Mouse (Mus musculus): ENCODE measurements at regions not wholly inside any gene's neighbourhood (a gene's known extent, or its start where the extent isn't known, plus 50 kb on each side); places are given as distances from the start of the nearest gene placed in this dataset.

DNA sequence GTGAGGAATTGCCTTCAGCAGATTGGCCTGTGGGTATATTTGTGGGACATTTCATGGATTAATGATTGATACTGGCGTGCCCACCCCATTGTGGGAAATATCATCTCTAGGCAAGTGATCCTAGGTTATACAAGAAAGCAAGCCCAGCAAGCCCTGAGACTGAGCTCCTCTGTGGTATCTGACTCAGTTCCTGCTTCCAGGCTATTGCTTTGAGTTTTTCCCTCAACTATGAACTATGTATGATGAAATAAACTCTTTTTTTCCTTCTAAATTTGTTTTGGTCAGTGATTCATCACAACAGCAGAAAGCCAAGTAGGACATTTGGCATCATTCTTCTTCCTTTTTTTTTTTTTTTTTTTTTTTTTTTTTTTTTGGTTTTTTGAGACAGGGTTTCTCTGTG is 119.8 kb downstream of the Tbr1 start:
- DNase-seq, result no peak
- intact Hi-C loops (cut with DNase I), result no loop called here
- H3K27ac ChIP-seq, result no peak overlapping the region
- TF ChIP-seq CTCF (IDR thresholded peaks at IDR 0.05), result no peak
- no peak overlapping the region for H3K4me3 ChIP-seq

- TF ChIP-seq CTCF (IDR thresholded peaks at IDR 0.05), result no peak
- Histone ChIP-seq H3K4me3 (no peak overlapping the region), H3K27ac (no peak overlapping the region)
- no peak for DNase-seq
- intact Hi-C loops (cut with DNase I), result no loop called here
These were observed 108.0 kb upstream of the Slc4a10 start for GRCm38 (mm10) chr2:61938296-61938695.

DNA sequence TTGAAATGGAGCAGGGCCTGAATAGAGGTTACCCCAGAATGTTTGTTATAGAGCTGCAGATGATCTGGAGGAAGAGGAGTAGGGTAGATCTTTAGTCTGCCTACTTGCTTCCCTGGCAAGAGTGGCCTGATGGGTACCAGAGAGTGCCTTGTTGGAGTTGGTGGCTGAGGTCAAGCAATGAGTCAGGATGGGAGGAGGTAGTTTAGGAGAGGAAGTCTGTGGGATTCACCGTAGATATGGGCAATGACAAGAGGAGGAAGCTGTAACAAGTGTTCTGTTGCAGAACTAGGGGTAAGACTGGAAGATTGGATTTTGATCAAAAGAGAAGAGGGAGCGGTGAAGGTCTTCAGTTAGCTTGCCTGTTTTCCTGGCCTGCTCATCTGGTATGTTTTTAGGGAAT is 80.3 kb upstream of the Slc4a10 start:
- intact Hi-C loops (cut with DNase I), result loop anchor here (5.0 to 10.0 kb wide), 2 partner anchors 299 to 471 kb away; no protein-coding TSS in a partner anchor
- Histone ChIP-seq H3K4me3 (no peak overlapping the region), H3K27ac (no peak overlapping the region)
- no peak for TF ChIP-seq CTCF (IDR thresholded peaks at IDR 0.05)
- DNase-seq, result no peak

DNA sequence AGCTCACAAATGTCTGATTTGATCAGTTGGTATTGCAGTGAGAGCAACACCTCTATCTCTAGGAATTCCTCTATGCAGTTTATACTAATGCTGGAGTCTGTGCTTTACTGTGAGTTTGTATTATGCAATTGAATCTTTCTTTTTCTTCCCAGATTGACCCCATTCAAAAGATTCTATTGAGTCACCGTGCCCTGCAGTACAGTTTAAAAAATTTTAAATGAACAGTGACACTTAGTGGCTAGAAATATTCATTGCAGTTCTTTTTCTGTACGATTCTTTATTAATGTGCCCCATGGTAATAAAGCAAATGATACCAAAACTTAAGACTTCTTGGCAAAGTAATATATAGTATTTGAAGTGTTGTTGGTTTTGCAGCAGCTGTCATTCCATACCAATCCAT is 78.5 kb upstream of the Slc4a10 start:
- no peak for DNase-seq
- peak; percentile 57 for TF ChIP-seq CTCF (IDR thresholded peaks at IDR 0.05)
- Histone ChIP-seq H3K27ac (no peak overlapping the region), H3K4me3 (no peak overlapping the region)
- intact Hi-C loops (cut with DNase I), result loop anchor here (5.0 to 10.0 kb wide), 2 partner anchors 300 to 473 kb away; no protein-coding TSS in a partner anchor

DNA sequence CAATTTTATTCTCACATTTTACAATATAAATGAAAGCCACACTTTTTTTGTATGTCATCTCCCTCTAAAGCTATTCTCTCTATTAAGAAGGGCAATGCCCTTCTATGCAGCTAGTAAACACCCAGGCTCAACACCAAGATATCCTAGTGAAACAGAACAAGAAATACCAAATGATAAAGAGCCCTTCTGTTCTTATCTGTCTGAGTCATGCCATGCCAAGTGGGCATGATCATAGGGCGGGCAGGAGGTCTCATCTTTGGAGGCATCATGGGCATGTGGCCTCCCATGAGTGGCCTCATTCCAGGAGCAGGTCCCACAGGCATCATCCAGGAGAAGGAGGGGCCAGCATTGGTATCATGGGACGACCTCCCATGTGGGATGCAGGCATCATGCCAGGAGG is 76.2 kb upstream of the Slc4a10 start:
- intact Hi-C loops (cut with DNase I), result no loop called here
- DNase-seq, result no peak
- TF ChIP-seq CTCF (IDR thresholded peaks at IDR 0.05), result no peak
- Histone ChIP-seq H3K4me3 (no peak overlapping the region), H3K27ac (no peak overlapping the region)

DNA sequence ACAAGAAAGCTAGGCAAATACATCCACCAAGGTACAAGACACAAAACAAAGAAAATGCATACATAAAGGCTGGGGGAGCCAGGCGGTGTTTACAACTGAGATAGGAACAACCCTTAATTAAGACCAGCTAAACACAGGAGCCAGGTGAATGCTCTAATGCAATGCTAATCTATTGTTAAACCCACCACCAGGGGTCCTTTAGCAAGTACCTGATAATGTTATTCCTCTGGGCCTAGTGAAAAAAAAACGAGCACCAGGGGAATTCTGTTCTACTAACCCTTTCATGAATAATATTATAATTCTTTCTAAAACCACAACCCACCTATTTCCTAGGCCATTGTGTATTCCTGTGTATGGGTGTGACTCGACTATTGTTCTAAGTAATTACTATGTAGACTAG is 61.5 kb upstream of the Slc4a10 start:
- DNase-seq, result no peak
- Histone ChIP-seq H3K27ac (no peak overlapping the region), H3K4me3 (no peak overlapping the region)
- TF ChIP-seq CTCF (IDR thresholded peaks at IDR 0.05), result no peak
- intact Hi-C loops (cut with DNase I), result loop anchor here (5.0 kb wide), 1 partner anchor 473 kb away; no protein-coding TSS in a partner anchor

DNA sequence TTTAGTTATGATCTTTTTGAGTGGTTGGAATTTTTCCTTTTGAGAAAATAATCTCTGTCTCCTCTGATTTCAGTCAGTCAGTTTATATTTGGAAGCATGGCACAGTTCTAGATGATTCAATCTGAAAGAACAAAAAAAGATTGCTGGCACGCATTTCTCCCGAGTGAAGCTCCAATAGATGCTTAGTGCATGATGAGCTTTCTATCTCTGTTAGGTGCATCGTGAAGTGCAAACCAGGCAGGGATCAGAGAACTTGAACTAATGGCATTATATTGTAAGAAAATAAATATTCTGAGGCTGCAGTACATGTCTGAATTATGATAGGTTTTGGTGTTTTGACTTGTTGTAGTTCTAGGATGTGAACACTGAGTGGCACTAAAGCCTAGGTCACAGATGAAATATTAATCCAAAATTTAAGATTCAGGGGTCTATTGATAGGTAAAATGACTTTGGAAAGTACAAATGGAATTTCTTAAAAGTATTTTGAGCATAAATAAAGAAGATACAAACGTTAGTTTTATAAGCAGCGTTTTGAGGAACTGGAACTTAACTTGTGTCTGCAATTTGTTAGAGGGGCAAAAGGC is 59.2 kb upstream of the Slc4a10 start:
- Histone ChIP-seq H3K4me3 (no peak overlapping the region), H3K27ac (no peak overlapping the region)
- intact Hi-C loops (cut with DNase I), result loop anchor here (5.0 kb wide), 1 partner anchor 470 kb away; no protein-coding TSS in a partner anchor
- TF ChIP-seq CTCF (IDR thresholded peaks at IDR 0.05), result peak; percentile 53
- DNase-seq, result no peak
